Mouse (Mus musculus) olfactory bulb, adult 2 months (tissue): Measurements from ENCODE around the gene Hcls1.

ENCODE experiments used
- CTCF ChIP-seq: fragments of 200-500 bp; IDR thresholded peaks from 2 replicates; pipeline ENCODE4 v1.5.1; 2012; ENCODE audit warnings: low read depth, mild to moderate bottlenecking, low read length, moderate library complexity; ENCODE audit not compliant: insufficient read depth
- POLR2A ChIP-seq: fragments of 200-500 bp; IDR thresholded peaks from 2 replicates; pipeline ENCODE4 v1.6.1; 2012; ENCODE audit warnings: mild to moderate bottlenecking, low read depth, low read length, moderate library complexity; ENCODE audit not compliant: insufficient read depth

GRCm38 (mm10) chr16:36931381-36931780, 3.4 kb upstream of the Hcls1 start:
- TF ChIP-seq CTCF (no peak), POLR2A (no peak)
